Mouse (Mus musculus) kidney, postnatal 0 days (tissue): ENCODE data around the gene Mlf2. TPM values are rescaled to one million over a fixed set of nuclear protein-coding genes. Genes with fewer than 3 reads are reported as not detected.
A peak's percentile ranks its signal among the peaks of the same experiment; 100 is the strongest.

Source experiments
- ATAC-seq: fragments of 200-750 bp; cut with Nextera tagmentation; replicated peaks from 2 replicates; pipeline ENCODE4 v1.8.0; 2017; ENCODE audit warnings: low read depth, moderate number of reproducible peaks, moderate TSS enrichment, moderate library complexity; ENCODE audit not compliant: low FRiP score
- DNase-seq: peaks from one replicate; pipeline ENCODE4 v3.0.0-alpha.2; 2016; ENCODE audit warnings: low spot score
- H3K27ac ChIP-seq: fragments of 300-500 bp; sonication (generic); 2 replicates; pipeline ENCODE4 v1.5.1; 2014; ENCODE audit warnings: mild to moderate bottlenecking
- H3K27me3 ChIP-seq: fragments of 300-500 bp; sonication (generic); 2 replicates; pipeline ENCODE4 v1.6.1; 2014; ENCODE audit warnings: low read length, mixed read lengths; ENCODE audit not compliant: insufficient read depth
- H3K36me3 ChIP-seq: fragments of 300-500 bp; sonication (generic); 2 replicates; pipeline ENCODE4 v1.6.1; 2014; ENCODE audit warnings: low read length, mixed read lengths; ENCODE audit not compliant: insufficient read depth
- H3K4me1 ChIP-seq: fragments of 300-500 bp; sonication (generic); replicated peaks from 2 replicates; pipeline ENCODE4 v1.6.1; 2014; ENCODE audit warnings: antibody characterized with exemption, low read length, mixed read lengths; ENCODE audit not compliant: insufficient read depth
- H3K4me2 ChIP-seq: fragments of 300-500 bp; sonication (generic); 2 replicates; pipeline ENCODE4 v1.6.1; 2014; ENCODE audit warnings: mild to moderate bottlenecking, low read length, moderate library complexity, mixed read lengths
- H3K4me3 ChIP-seq: fragments of 300-500 bp; sonication (generic); replicated peaks from 2 replicates; pipeline ENCODE4 v1.5.1; 2014; ENCODE audit warnings: low read depth, low read length
- H3K9ac ChIP-seq: fragments of 300-500 bp; sonication (generic); 2 replicates; pipeline ENCODE4 v1.6.1; 2014; ENCODE audit warnings: low read depth, low read length
- H3K9me3 ChIP-seq: fragments of 300-500 bp; sonication (generic); replicated peaks from 2 replicates; pipeline ENCODE4 v1.6.1; 2016; ENCODE audit warnings: low read length, inconsistent platforms, mixed read lengths
- CTCF ChIP-seq: IDR thresholded peaks from 2 replicates; pipeline ENCODE4 v1.5.1; 2016; ENCODE audit warnings: antibody characterized with exemption, low read depth, mild to moderate bottlenecking, moderate library complexity
- WGBS: fragments of 180-500 bp; shearing (Covaris S2); extraction: QIAGEN DNeasy Blood & Tissue Kit; methylation state at CpG from one replicate; pipeline ENCODE4 v1.1.7; 2014; 5-methylcytosine and 5-hydroxymethylcytosine counted together
- polyA plus RNA-seq: library from polyadenylated mRNA; unstranded; fragments of >200 nt; fragmentation: Nextera tagmentation; extraction: Ambion mirVana; gene quantifications from 2 replicates; pipeline ENCODE4 v1.2.1, GENCODE M21; 2015

Mlf2 gene
- polyA plus RNA-seq, 1 experiment from 2014 or later, result 348 TPM

DNA sequence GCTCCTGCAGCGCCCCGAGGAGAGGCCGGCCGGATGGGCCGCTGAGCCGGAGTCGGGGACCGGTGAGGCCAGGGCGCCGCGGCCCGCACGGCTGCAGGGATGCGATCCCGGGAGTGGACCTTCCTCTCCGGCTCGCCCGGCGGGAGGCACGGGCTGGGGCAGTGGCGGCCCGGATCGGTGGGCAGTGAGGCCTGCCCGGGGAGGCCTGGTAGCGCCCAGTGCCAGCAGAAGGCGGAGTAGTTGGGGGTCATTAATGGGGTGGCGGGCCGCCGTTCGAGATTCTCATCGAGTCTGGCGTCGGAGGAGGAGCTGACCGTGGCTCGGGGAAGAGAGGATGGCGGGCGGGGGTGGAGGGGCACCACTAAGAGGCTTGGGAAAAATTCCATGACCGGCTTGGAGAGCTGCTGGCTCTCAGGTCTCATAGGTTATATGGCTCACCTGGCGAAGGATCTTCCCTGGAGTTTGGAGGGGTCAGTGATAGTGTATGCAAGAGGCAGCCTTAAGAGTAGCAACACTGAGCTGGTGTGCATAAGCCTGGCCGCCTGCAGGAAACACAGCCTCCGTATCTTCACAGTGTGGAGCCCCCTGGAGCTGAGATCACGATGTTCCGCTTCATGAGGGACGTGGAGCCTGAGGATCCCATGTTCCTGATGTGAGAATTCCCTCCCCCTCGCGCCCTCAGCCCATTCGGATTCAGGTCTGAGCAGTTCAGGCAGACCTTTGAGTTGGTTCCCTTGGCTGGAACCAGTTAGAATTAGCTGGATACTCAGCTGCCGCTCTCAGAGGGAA is 533 bp downstream of the Mlf2 start:
- H3K9ac ChIP-seq, result peak overlapping the region; percentile 95
- DNase-seq, result peak; percentile 85
- WGBS, result under 1% methylated on average over 48 of the region's 48 CpGs

DNA sequence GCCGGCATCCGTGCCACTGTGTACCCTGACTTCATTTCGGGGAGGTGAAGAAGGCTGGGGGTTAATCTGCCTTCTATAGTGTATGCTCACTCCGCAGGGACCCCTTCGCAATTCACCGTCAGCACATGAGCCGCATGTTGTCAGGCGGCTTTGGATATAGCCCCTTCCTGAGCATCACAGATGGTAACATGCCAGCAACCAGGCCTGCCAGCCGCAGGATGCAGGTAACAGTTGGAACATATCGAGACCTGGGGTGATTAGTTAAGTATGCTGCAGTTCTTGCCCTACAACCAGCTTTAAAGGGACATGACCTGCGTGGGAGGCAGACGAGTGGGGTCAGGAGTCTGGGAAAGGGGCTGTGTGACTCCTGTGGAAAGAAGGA is 1.1 kb downstream of the Mlf2 start:
- ATAC-seq (no peak), DNase-seq (no peak)
- no peaks in the 10 kb centered on the region for H3K27me3 ChIP-seq
- TF ChIP-seq CTCF, result no peak
- H3K4me3 ChIP-seq, result peak overlapping the region; percentile 86
- peak overlapping the region; percentile 95 for H3K9ac ChIP-seq
- peak overlapping the region; percentile 80 for H3K4me2 ChIP-seq
- peak overlapping the region; percentile 99 for H3K27ac ChIP-seq
- peaks cover 33% of the 10 kb centered on the region for H3K36me3 ChIP-seq
- no peaks in the 10 kb centered on the region for H3K9me3 ChIP-seq
- peaks cover 13% of the 10 kb centered on the region for H3K4me1 ChIP-seq
- WGBS, result 31% methylated on average over 12 of the region's 12 CpGs

More for the DNA sequence above, 533 bp downstream of the Mlf2 start:
- H3K4me2 ChIP-seq, result peak overlapping the region; percentile 80
- no peaks in the 10 kb centered on the region for H3K9me3 ChIP-seq
- H3K27me3 ChIP-seq, result no peaks in the 10 kb centered on the region
- peaks cover 29% of the 10 kb centered on the region for H3K36me3 ChIP-seq
- peak; percentile 58 for TF ChIP-seq CTCF
- peak; percentile 16 for ATAC-seq
- H3K4me3 ChIP-seq, result peak overlapping the region; percentile 86
- peak overlapping the region; percentile 99 for H3K27ac ChIP-seq
- peaks cover 13% of the 10 kb centered on the region for H3K4me1 ChIP-seq

DNA sequence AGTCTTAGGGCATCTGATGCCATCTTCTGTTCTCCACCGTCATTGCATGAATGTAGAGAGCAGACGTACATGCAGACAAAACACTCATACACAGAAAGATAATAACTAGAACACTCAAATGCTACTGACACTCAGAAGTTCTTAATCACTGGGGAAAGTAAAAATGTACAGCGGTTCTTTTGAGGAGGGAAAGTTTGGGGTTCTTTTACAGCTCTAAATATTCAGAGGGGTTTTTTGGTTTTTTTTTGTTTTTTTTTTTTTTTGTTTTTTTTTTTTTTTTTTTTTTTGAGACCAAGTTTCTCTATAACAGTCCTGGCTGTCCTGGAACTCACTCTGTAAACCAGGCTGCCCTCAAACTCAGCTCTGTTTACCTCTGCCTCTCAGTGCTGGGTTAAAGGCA is 1.9 kb downstream of the Mlf2 start:
- WGBS, result 93% methylated on average over 3 of the region's 3 CpGs
- ATAC-seq (no peak), DNase-seq (no peak)
- H3K27ac ChIP-seq, result no peak overlapping the region
- no peak overlapping the region for H3K9ac ChIP-seq
- peaks cover 41% of the 10 kb centered on the region for H3K36me3 ChIP-seq
- no peak for TF ChIP-seq CTCF
- no peaks in the 10 kb centered on the region for H3K9me3 ChIP-seq
- H3K4me1 ChIP-seq, result peaks cover 13% of the 10 kb centered on the region
- no peaks in the 10 kb centered on the region for H3K27me3 ChIP-seq
- no peak overlapping the region for H3K4me2 ChIP-seq
- no peak overlapping the region for H3K4me3 ChIP-seq

DNA sequence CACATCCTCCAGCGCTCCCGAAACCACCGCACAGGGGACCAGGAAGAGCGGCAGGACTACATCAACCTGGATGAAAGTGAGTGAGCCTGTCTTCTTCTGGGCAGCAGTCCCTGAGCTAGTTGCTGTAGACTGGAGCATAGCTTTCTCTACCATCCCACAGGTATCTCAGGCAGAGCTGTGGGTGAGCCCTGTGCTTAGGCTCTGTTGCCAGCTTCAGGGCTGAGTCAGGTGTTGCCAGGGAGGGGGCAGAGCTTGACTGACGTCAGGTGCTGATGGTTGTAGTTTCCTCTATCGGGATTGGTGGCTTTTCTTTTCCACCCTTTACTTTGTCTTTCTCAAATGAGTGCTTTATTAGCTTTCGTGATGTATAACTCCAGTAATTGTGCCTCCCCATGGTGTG is 3.5 kb downstream of the Mlf2 start:
- DNase-seq, result no peak
- no peak for ATAC-seq
- H3K4me1 ChIP-seq, result peaks cover 13% of the 10 kb centered on the region
- H3K27me3 ChIP-seq, result no peaks in the 10 kb centered on the region
- H3K4me2 ChIP-seq, result no peak overlapping the region
- no peak overlapping the region for H3K9ac ChIP-seq
- no peak for TF ChIP-seq CTCF
- no peaks in the 10 kb centered on the region for H3K9me3 ChIP-seq
- no peak overlapping the region for H3K27ac ChIP-seq
- WGBS, result 93% methylated on average over 7 of the region's 7 CpGs
- H3K4me3 ChIP-seq, result no peak overlapping the region
- H3K36me3 ChIP-seq, result peaks cover 49% of the 10 kb centered on the region

DNA sequence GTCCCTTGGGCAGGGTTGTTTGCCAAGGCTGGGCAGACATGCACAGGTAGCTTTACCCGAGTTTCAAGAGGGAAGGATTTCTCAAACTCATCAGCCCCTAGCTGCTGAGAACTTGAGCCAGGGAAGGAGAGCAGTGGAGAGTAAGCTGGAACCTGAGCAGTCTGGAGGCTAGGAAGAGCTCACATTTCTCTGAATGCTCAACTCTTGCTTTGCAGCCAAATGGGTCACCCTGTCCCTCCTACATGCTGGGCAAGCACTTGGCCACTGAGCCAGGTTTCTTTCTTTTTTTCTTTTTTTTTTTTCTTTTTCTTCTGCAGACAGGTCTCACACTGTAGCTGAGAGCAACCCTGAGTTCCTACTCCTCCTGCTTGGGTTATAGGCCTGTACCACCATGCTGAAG is 5.5 kb downstream of the Mlf2 start:
- Histone ChIP-seq H3K36me3 (peaks cover 49% of the 10 kb centered on the region), H3K27me3 (no peaks in the 10 kb centered on the region), H3K27ac (no peak overlapping the region), H3K9me3 (no peaks in the 10 kb centered on the region), H3K9ac (no peak overlapping the region), H3K4me3 (no peak overlapping the region), H3K4me1 (peaks cover 7% of the 10 kb centered on the region), H3K4me2 (no peak overlapping the region)
- 85% methylated on average over 1 of the region's 1 CpGs for WGBS
- ATAC-seq, result no peak
- no peak for TF ChIP-seq CTCF
- no peak for DNase-seq

DNA sequence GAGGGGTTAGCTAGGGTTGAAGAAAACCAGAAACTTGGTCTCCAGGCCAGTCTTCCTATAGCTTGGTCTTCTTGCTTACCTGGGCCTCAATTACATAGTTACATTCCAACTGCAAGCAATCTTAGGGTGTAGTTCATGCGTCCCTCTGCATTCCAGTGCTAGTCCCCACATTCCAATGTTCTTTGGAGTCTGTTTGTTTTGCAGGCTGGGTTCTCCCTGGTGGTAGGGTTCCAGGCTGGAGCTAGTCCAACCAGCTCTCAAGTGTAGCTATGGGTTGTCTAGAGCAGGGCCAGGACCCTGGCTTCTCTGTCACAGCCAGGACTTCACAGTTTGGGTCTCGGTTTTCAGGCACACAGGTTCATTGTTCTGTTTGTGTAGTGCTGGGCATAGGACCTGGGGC is 6.3 kb downstream of the Mlf2 start:
- Histone ChIP-seq H3K9me3 (no peaks in the 10 kb centered on the region), H3K27me3 (no peaks in the 10 kb centered on the region), H3K36me3 (peaks cover 49% of the 10 kb centered on the region), H3K27ac (no peak overlapping the region), H3K4me3 (no peak overlapping the region), H3K4me2 (no peak overlapping the region), H3K4me1 (peaks cover 5% of the 10 kb centered on the region), H3K9ac (no peak overlapping the region)
- DNase-seq (no peak), ATAC-seq (no peak)
- WGBS, result 76% methylated on average over 2 of the region's 2 CpGs
- TF ChIP-seq CTCF, result no peak

DNA sequence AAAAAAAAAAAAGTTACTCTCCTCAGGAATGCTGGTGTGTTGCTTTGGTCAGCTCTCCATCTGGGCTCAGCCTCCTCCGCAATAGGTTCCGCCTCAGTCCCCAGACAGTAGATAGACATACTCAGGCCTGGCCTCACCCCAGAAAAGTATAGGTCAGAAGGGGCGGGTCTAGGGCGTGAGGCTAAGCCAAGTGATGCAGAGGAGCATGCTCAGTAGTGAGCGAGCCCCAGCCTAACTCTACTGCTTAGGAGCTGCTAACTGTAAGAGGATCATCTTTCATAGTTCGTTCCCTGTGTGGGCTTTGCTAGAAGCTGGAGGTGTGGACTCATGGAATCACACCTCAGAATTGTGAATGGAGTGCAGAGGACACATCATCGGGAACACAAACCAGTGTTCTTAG is 7.4 kb downstream of the Mlf2 start:
- H3K36me3 ChIP-seq, result peaks cover 49% of the 10 kb centered on the region
- 79% methylated on average over 7 of the region's 7 CpGs for WGBS

More for the DNA sequence above, 7.4 kb downstream of the Mlf2 start:
- no peaks in the 10 kb centered on the region for H3K9me3 ChIP-seq
- no peak for TF ChIP-seq CTCF
- no peak overlapping the region for H3K4me3 ChIP-seq
- H3K9ac ChIP-seq, result no peak overlapping the region
- no peak for ATAC-seq
- H3K4me2 ChIP-seq, result no peak overlapping the region
- DNase-seq, result no peak
- H3K27ac ChIP-seq, result no peak overlapping the region
- H3K27me3 ChIP-seq, result no peaks in the 10 kb centered on the region
- H3K4me1 ChIP-seq, result no peaks in the 10 kb centered on the region
